Mouse (Mus musculus) cerebellum, postnatal 14 days (tissue): ENCODE data around the gene Engase.
A peak's percentile ranks its signal among the peaks of the same experiment; 100 is the strongest.

Source experiments
- DNase-seq, 2 experiments: peaks; one replicate each; pipeline ENCODE4 v3.0.0; 2021; ENCODE audit warnings: mixed read lengths in 2 of 2

Gene Engase

GRCm38 (mm10) chr11:118488907-118489270 is 12.3 kb downstream of the Engase start:
- peak in 1 of 2 experiments; percentile 21 for DNase-seq

- DNase-seq, result peak; percentile 78 to 90
Measured at GRCm38 (mm10) chr11:118490566-118491218, 14.1 kb downstream of the Engase start.

- no peak for DNase-seq
Measured at GRCm38 (mm10) chr11:118491230-118491629, 14.6 kb downstream of the Engase start.

- no peak for DNase-seq
Measured at GRCm38 (mm10) chr11:118493458-118493857, 16.8 kb downstream of the Engase start.

GRCm38 (mm10) chr11:118494001-118494737 is 17.5 kb downstream of the Engase start:
- DNase-seq, result no peak

GRCm38 (mm10) chr11:118495065-118495464 is 18.4 kb downstream of the Engase start:
- no peak for DNase-seq

- peak in 1 of 2 experiments; percentile 49 for DNase-seq
Measured at GRCm38 (mm10) chr11:118496066-118496689, 19.5 kb downstream of the Engase start.

GRCm38 (mm10) chr11:118502990-118503389 is 26.4 kb downstream of the Engase start:
- DNase-seq, result peak in 1 of 2 experiments; percentile 58

GRCm38 (mm10) chr11:118503418-118504179 is 27.0 kb downstream of the Engase start:
- DNase-seq, result no peak

GRCm38 (mm10) chr11:118504180-118504454 is 27.5 kb downstream of the Engase start:
- DNase-seq, result no peak

- peak; percentile 65 to 67 for DNase-seq
Measured at GRCm38 (mm10) chr11:118507095-118507494, 30.5 kb downstream of the Engase start.

- peak; percentile 93 for DNase-seq
Measured at GRCm38 (mm10) chr11:118507904-118508303, 31.3 kb downstream of the Engase start.

GRCm38 (mm10) chr11:118508341-118508740 is 31.7 kb downstream of the Engase start:
- peak; percentile 55 to 62 for DNase-seq

GRCm38 (mm10) chr11:118511851-118512250 is 35.2 kb downstream of the Engase start:
- peak; percentile 68 to 72 for DNase-seq

- no peak for DNase-seq
Measured at GRCm38 (mm10) chr11:118512257-118512910, 35.8 kb downstream of the Engase start.

- no peak for DNase-seq
Measured at GRCm38 (mm10) chr11:118517924-118518323, 41.3 kb downstream of the Engase start.

GRCm38 (mm10) chr11:118518743-118519142 is 42.1 kb downstream of the Engase start:
- no peak for DNase-seq

- DNase-seq, result no peak
Measured at GRCm38 (mm10) chr11:118520251-118520650, 43.6 kb downstream of the Engase start.

- peak in 1 of 2 experiments; percentile 65 for DNase-seq
Measured at GRCm38 (mm10) chr11:118520932-118521331, 44.3 kb downstream of the Engase start.

GRCm38 (mm10) chr11:118523496-118524145 is 47.0 kb downstream of the Engase start:
- DNase-seq, result peak; percentile 67 to 73

- DNase-seq, result no peak
Measured at GRCm38 (mm10) chr11:118525059-118525458, 48.4 kb downstream of the Engase start.

GRCm38 (mm10) chr11:118528761-118529160 is 52.1 kb downstream of the Engase start:
- peak in 1 of 2 experiments; percentile 57 for DNase-seq
